Mouse (Mus musculus) heart, adult 11 months (tissue): Measurements from ENCODE around the gene Pibf1.

Experiments
- DNase-seq: peaks from one replicate; pipeline ENCODE4 v3.0.0; 2022

The Pibf1 gene

GRCm38 (mm10) chr14:99274056-99274455 is 174.8 kb downstream of the Pibf1 start:
- no peak for DNase-seq

GRCm38 (mm10) chr14:99275827-99276226 is 176.6 kb downstream of the Pibf1 start:
- no peak for DNase-seq

- no peak for DNase-seq
Measured at GRCm38 (mm10) chr14:99278312-99278711, 179.1 kb downstream of the Pibf1 start.

- DNase-seq, result no peak
Measured at GRCm38 (mm10) chr14:99278763-99279486, 179.7 kb downstream of the Pibf1 start.

- no peak for DNase-seq
Measured at GRCm38 (mm10) chr14:99280399-99280798, 181.2 kb downstream of the Pibf1 start.

GRCm38 (mm10) chr14:99280825-99281433 is 181.7 kb downstream of the Pibf1 start:
- no peak for DNase-seq

- no peak for DNase-seq
Measured at GRCm38 (mm10) chr14:99285486-99285885, 186.3 kb downstream of the Pibf1 start.

- DNase-seq, result no peak
Measured at GRCm38 (mm10) chr14:99292176-99292575, 193.0 kb downstream of the Pibf1 start.

GRCm38 (mm10) chr14:99294424-99294823 is 195.2 kb downstream of the Pibf1 start:
- peak; percentile 84 for DNase-seq

GRCm38 (mm10) chr14:99295606-99296341 is 196.6 kb downstream of the Pibf1 start:
- peak; percentile 53 for DNase-seq

GRCm38 (mm10) chr14:99298385-99299021 is 199.3 kb downstream of the Pibf1 start, which contains the start of gene Klf5:
Klf5 (plus strand) TSS chr14:99298691.
- DNase-seq, result peak; percentile 100

- DNase-seq, result peak; percentile 94
Measured at GRCm38 (mm10) chr14:99299022-99299481, 199.8 kb downstream of the Pibf1 start.

- DNase-seq, result peak; percentile 80
Measured at GRCm38 (mm10) chr14:99299701-99300191, 200.5 kb downstream of the Pibf1 start.

GRCm38 (mm10) chr14:99301472-99301871 is 202.2 kb downstream of the Pibf1 start:
- no peak for DNase-seq
